Comparison of ENCODE assay signal across 9 mouse cellular contexts in the genomic region with DNA sequence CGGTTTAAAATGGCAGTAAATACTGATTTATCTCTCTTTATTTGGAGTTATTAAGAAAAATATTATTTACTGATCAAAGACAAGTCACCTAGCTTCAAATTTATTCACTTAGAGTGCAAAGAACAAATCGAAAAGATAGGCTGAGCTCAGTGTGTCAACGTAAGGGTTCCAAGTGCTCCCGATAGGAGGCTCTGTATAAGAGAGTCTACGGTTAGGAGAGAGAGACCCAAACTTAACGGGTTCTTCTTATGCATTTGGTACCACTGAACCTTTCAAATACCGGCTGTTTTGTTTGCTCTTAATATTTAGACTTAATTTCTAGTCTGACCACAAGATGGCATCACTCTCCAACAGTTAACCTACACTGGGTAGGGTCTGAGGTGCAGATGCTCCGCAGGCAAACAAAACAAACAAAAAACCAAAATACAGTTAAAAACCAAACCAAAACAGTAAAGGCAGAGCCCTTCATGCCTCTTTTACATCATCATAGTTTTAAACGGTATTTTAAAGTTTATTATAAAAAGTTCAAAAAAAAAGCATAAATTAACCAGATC.
DNase-seq lines count a peak whose midpoint lies in the region; ATAC-seq and TF ChIP-seq lines count a peak whose summit lies in the region.
"Had no signal": no experiment of that assay in that cellular context is flagged by ENCODE, and none has a peak within 500 bp of the region (broad histone marks: within the 10 kb centered on the region; RNA-seq: fewer than 3 reads in every experiment).

No protein-coding gene starts in this region.

- H3K9me3 ChIP-seq in hindbrain, embryonic 11.5 days (ENCODE audit: control insufficient read depth, low read length), result no peaks in the 10 kb centered on the region
- H3K9me3 ChIP-seq in hindbrain, embryonic 10.5 days, result no peaks in the 10 kb centered on the region
- no peaks in the 10 kb centered on the region for H3K9me3 ChIP-seq in CH12.LX (replicated peaks; ENCODE audit: low read length)
- H3K9me3 ChIP-seq: liver, embryonic 15.5 days had no signal

- peak; percentile 95 for TF ChIP-seq RAD21 in CH12.LX (IDR thresholded peaks at IDR 0.05; ENCODE audit: low read depth, low read length)

- in situ Hi-C loops in CH12.LX (cut with MboI; ENCODE audit: low pct_ligation_motif_present, low pct_unique_long_range_greater_than_20kb, low sequenced_read_pairs), result loop anchor here (25.0 kb wide), 3 partner anchors 357 to 1182 kb away; no protein-coding TSS in a partner anchor

- ATAC-seq in hindbrain, embryonic 11.5 days (ENCODE audit: low FRiP score), result peak; percentile 80
- peak; percentile 57 for ATAC-seq in common myeloid progenitor, adult 5-6 weeks (replicated peaks; ENCODE audit: low read depth, poor library complexity, severe bottlenecking)
- peak; percentile 78 for ATAC-seq in inflammation-experienced regulatory T-cells, adult 6 months

- no peaks in the 10 kb centered on the region for H3K79me2 ChIP-seq in CH12.LX (replicated peaks; ENCODE audit: control insufficient read depth, extremely low read depth, insufficient read depth, poor library complexity, severe bottlenecking)

- H3K9ac ChIP-seq in hindbrain, embryonic 11.5 days (ENCODE audit: low read depth, low read length), result no peak overlapping the region
- no peak overlapping the region for H3K9ac ChIP-seq in CH12.LX (ENCODE audit: insufficient read depth, low read depth)
- H3K9ac ChIP-seq: liver, embryonic 15.5 days had no signal

- TF ChIP-seq EP300 in CH12.LX (IDR thresholded peaks at IDR 0.05; ENCODE audit: low read length), result no peak

- no peaks in the 10 kb centered on the region for H3K36me3 ChIP-seq in hindbrain, embryonic 11.5 days (ENCODE audit: control insufficient read depth, insufficient read depth, low read length)
- no peaks in the 10 kb centered on the region for H3K36me3 ChIP-seq in hindbrain, embryonic 10.5 days
- no peaks in the 10 kb centered on the region for H3K36me3 ChIP-seq in CH12.LX (replicated peaks in 1 of 2; ENCODE audit: control insufficient read depth in 1 of 2, insufficient read depth in 1 of 2, low read length in 1 of 2)
- H3K36me3 ChIP-seq: liver, embryonic 15.5 days had no signal

- 36% methylated on average over 9 of the region's 9 CpGs for WGBS in hindbrain, embryonic 11.5 days
- 38% methylated on average over 9 of the region's 9 CpGs for WGBS in hindbrain, embryonic 10.5 days

- peak; percentile 9 to 82; a peak in 2 of 4 replicates for TF ChIP-seq CTCF in CH12.LX (conservative IDR thresholded peaks at IDR 0.05 in 1 of 2, IDR thresholded peaks at IDR 0.05 in 1 of 2; ENCODE audit: low read depth in 2 of 2, low read length in 2 of 2)

- no peak overlapping the region for H3K27ac ChIP-seq in hindbrain, embryonic 11.5 days (ENCODE audit: low read depth, low read length)
- H3K27ac ChIP-seq in hindbrain, embryonic 10.5 days, result no peak overlapping the region
- no peak overlapping the region for H3K27ac ChIP-seq in CH12.LX (ENCODE audit: insufficient read depth, low read depth)
- H3K27ac ChIP-seq: liver, embryonic 15.5 days had no signal

- H3K4me2 ChIP-seq in hindbrain, embryonic 11.5 days (replicated peaks; ENCODE audit: low read depth, low read length), result no peak overlapping the region
- peak overlapping the region; percentile 50; the same call in 1 of the 2 replicates for H3K4me2 ChIP-seq in CH12.LX (ENCODE audit: insufficient read depth, low read depth, poor library complexity, severe bottlenecking)
- H3K4me2 ChIP-seq: liver, embryonic 15.5 days had no signal

- DNase-seq in hindbrain, embryonic 11.5 days (ENCODE audit: low spot score), result peak; percentile 65
- DNase-seq in hindbrain, embryonic 10.5 days (ENCODE audit: low spot score), result no peak
- DNase-seq in CH12.LX (ENCODE audit: extremely low read depth), result peak; percentile 75
- DNase-seq in right cerebral cortex, postnatal 10 days (ENCODE audit: low spot score in 2 of 2), result no peak
- no peak for DNase-seq in spleen, adult 18-20 months
- DNase-seq in c-Kit-positive CD71-positive TER-119-positive erythroid progenitor cells, embryonic 14.5 days (ENCODE audit: low spot score), result no peak

- dilution Hi-C loops in CH12.LX (cut with MboI; ENCODE audit: extremely low pct_ligation_motif_present, extremely low pct_unique_long_range_greater_than_20kb, low sequenced_read_pairs), result no loop called here

- no peaks in the 10 kb centered on the region for H3K27me3 ChIP-seq in hindbrain, embryonic 11.5 days (ENCODE audit: control insufficient read depth, insufficient read depth, low read length)
- no peaks in the 10 kb centered on the region for H3K27me3 ChIP-seq in hindbrain, embryonic 10.5 days (ENCODE audit: insufficient read depth, poor library complexity, severe bottlenecking)
- no peaks in the 10 kb centered on the region for H3K27me3 ChIP-seq in CH12.LX (replicated peaks)
- H3K27me3 ChIP-seq: liver, embryonic 15.5 days had no signal

- no peak for TF ChIP-seq POLR2A in CH12.LX (IDR thresholded peaks at IDR 0.05; ENCODE audit: low read depth, low read length)

- no peaks in the 10 kb centered on the region for H3K4me1 ChIP-seq in hindbrain, embryonic 11.5 days (replicated peaks; ENCODE audit: control insufficient read depth, insufficient read depth, low read length)
- no peaks in the 10 kb centered on the region for H3K4me1 ChIP-seq in hindbrain, embryonic 10.5 days (replicated peaks)
- H3K4me1 ChIP-seq in CH12.LX (ENCODE audit: control insufficient read depth in 1 of 2, insufficient read depth in 2 of 2), result peaks cover 0 to 7% of the 10 kb centered on the region in 2 experiments; a peak in 2 of 4 replicates
- H3K4me1 ChIP-seq: liver, embryonic 15.5 days had no signal

- no peak overlapping the region for H3K4me3 ChIP-seq in hindbrain, embryonic 11.5 days (ENCODE audit: low read depth, low read length)
- H3K4me3 ChIP-seq in hindbrain, embryonic 10.5 days, result no peak overlapping the region
- no peak overlapping the region for H3K4me3 ChIP-seq in CH12.LX (replicated peaks in 1 of 3; ENCODE audit: low read depth in 2 of 3, low read length in 2 of 3, poor library complexity in 1 of 3)
- H3K4me3 ChIP-seq: liver, embryonic 15.5 days had no signal

TF ChIP-seq in CH12.LX, 34 proteins besides CTCF, POLR2A, EP300 and RAD21:
- TF ChIP-seq IRF4 (IDR thresholded peaks at IDR 0.05; ENCODE audit: low read depth, low read length) (no peak), JUND (conservative IDR thresholded peaks at IDR 0.05; ENCODE audit: low read depth, low read length) (no peak), SMC3 (IDR thresholded peaks at IDR 0.05; ENCODE audit: low read depth, low read length) (peak; percentile 75), ZC3H11A (IDR thresholded peaks at IDR 0.05; ENCODE audit: low read depth, low read length) (0 out of 2 replicates have a peak, but pooled peaks have one; percentile 10)

Comparison
In these comparisons a context has a peak if more than half of its experiments do, and no peak if none do; other contexts are left out.
1. DNase-seq: peak in hindbrain, embryonic 11.5 days (single experiment) and CH12.LX (single experiment); none in hindbrain, embryonic 10.5 days (single experiment), right cerebral cortex, postnatal 10 days (0 of 2), spleen, adult 18-20 months (0 of 2) and c-Kit-positive CD71-positive TER-119-positive erythroid progenitor cells, embryonic 14.5 days (single experiment).
2. Peak in every context shown above with its lines, with median percentiles within 50 percentile points of each other: ATAC-seq.